Mouse (Mus musculus) telencephalon, adult 2 months (tissue): ENCODE measurements at regions not wholly inside any gene's neighbourhood (a gene's known extent, or its start where the extent isn't known, plus 50 kb on each side); places are given as distances from the start of the nearest gene placed in this dataset.

Experiments used
- DNase-seq: peaks from one replicate; pipeline ENCODE4 v3.0.0-alpha.2; 2011; ENCODE audit warnings: low read depth, low spot score

DNA sequence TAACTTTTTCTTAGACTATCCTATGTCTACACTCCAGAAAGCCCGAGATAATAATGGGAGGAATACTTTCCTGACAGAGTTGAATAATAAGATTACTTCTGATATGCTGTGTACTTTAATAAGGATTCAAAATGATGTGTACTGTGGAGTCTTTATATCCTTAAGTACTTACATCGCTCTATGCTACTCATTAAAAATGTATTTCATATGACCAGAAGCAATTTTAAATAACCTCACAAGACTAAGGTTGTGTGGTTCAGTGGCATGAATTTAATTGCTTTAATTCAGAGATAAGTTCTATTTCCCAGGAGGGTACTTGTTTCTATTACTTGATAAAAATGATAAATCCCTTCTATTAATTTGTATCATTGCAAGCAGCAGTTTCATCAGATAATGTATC is 352.7 kb upstream of the Tmeff2 start:
- DNase-seq = no peak

DNA sequence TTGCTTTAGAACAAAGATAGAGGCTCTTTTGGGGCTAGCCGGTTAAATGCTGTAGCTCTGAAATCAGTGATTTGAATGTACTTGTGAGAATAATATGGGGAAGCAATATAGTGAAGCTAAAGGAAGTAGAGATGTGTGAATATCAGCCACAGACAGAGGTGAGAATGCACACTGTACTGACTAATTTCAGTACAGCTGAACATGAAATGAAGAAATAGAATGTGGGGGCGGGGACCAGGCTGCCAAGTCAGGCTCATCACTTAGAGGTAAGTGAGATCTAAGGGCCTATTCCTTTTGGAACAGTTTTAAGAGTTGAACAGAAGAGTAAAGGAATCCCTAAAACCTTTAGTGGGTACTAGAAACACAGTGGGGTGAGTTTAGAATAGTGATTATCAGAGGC is 328.4 kb upstream of the Tmeff2 start:
- peak; percentile 29 for DNase-seq
